Comparison of ENCODE assay signal across 18 mouse cellular contexts in genomic region chr8:124150536-124150935, GRCm38 (mm10).
DNase-seq lines count a peak whose midpoint lies in the region; ATAC-seq and TF ChIP-seq lines count a peak whose summit lies in the region.
"Had no signal": no experiment of that assay in that cellular context is flagged by ENCODE, and none has a peak within 500 bp of the region (broad histone marks: within the 10 kb centered on the region; RNA-seq: fewer than 3 reads in every experiment).

No protein-coding gene starts in this region.

- H3K4me3 ChIP-seq in heart, embryonic 12.5 days = no peak overlapping the region
- no peak overlapping the region for H3K4me3 ChIP-seq in lung, postnatal 0 days (ENCODE audit: low read depth, low read length)
- no peak overlapping the region for H3K4me3 ChIP-seq in bone marrow, adult 2 months (replicated peaks; ENCODE audit: control insufficient read depth, low read depth, low read length)
- H3K4me3 ChIP-seq: embryonic facial prominence, embryonic 12.5 days; forebrain, embryonic 12.5 days; limb, embryonic 12.5 days; lung, embryonic 15.5 days; midbrain, embryonic 13.5 days had no signal

- H3K4me1 ChIP-seq in heart, embryonic 12.5 days (replicated peaks) = peaks cover 18% of the 10 kb centered on the region; the same call in 1 of the 2 replicates
- H3K4me1 ChIP-seq in lung, postnatal 0 days (ENCODE audit: insufficient read depth, low read depth, low read length) = no peaks in the 10 kb centered on the region
- H3K4me1 ChIP-seq in bone marrow, adult 2 months (ENCODE audit: control insufficient read depth, insufficient read depth, low read length) = no peaks in the 10 kb centered on the region
- H3K4me1 ChIP-seq: embryonic facial prominence, embryonic 12.5 days; forebrain, embryonic 12.5 days; limb, embryonic 12.5 days; midbrain, embryonic 13.5 days had no signal

- WGBS in heart, embryonic 12.5 days = 71% methylated on average over 5 of the region's 5 CpGs
- WGBS in lung, postnatal 0 days = 74% methylated on average over 5 of the region's 5 CpGs
- 73% methylated on average over 5 of the region's 5 CpGs for WGBS in bone marrow, adult 2 months

- no peak overlapping the region for H3K4me2 ChIP-seq in heart, embryonic 12.5 days
- no peak overlapping the region for H3K4me2 ChIP-seq in lung, postnatal 0 days (replicated peaks; ENCODE audit: low read depth, low read length)
- H3K4me2 ChIP-seq: embryonic facial prominence, embryonic 12.5 days; forebrain, embryonic 12.5 days; limb, embryonic 12.5 days; lung, embryonic 15.5 days; midbrain, embryonic 13.5 days had no signal

- H3K9ac ChIP-seq in heart, embryonic 12.5 days = no peak overlapping the region
- H3K9ac ChIP-seq in lung, postnatal 0 days (replicated peaks; ENCODE audit: low read depth) = no peak overlapping the region
- H3K9ac ChIP-seq: embryonic facial prominence, embryonic 12.5 days; forebrain, embryonic 12.5 days; limb, embryonic 12.5 days; lung, embryonic 15.5 days; midbrain, embryonic 13.5 days had no signal

- ATAC-seq in heart, embryonic 12.5 days (ENCODE audit: insufficient number of reproducible peaks, low FRiP score) = no peak
- no peak for ATAC-seq in lung, postnatal 0 days
- no peak for ATAC-seq in megakaryocyte, adult 5-6 weeks (ENCODE audit: poor library complexity, severe bottlenecking)
- ATAC-seq: hindbrain, postnatal 0 days; midbrain, embryonic 13.5 days had no signal

- TF ChIP-seq EP300 in lung, postnatal 0 days (IDR thresholded peaks at IDR 0.05) = no peak

- no peaks in the 10 kb centered on the region for H3K27me3 ChIP-seq in heart, embryonic 12.5 days (replicated peaks)
- no peaks in the 10 kb centered on the region for H3K27me3 ChIP-seq in lung, postnatal 0 days (replicated peaks; ENCODE audit: insufficient read depth, low read length)
- H3K27me3 ChIP-seq: embryonic facial prominence, embryonic 12.5 days; limb, embryonic 12.5 days; lung, embryonic 15.5 days; midbrain, embryonic 13.5 days had no signal

- no peaks in the 10 kb centered on the region for H3K36me3 ChIP-seq in heart, embryonic 12.5 days
- H3K36me3 ChIP-seq in lung, postnatal 0 days (ENCODE audit: insufficient read depth, low read length) = no peaks in the 10 kb centered on the region
- H3K36me3 ChIP-seq: embryonic facial prominence, embryonic 12.5 days; forebrain, embryonic 12.5 days; limb, embryonic 12.5 days; lung, embryonic 15.5 days; midbrain, embryonic 13.5 days had no signal

- DNase-seq in heart, adult 11 months = peak; percentile 74
- DNase-seq in lung, postnatal 0 days (ENCODE audit: low spot score) = peak; percentile 14
- DNase-seq in lung, postnatal 36 days = no peak
- DNase-seq in thymus, postnatal 25 days = peak; percentile 22
- no peak for DNase-seq in yolk sac, embryonic 10.5 days (ENCODE audit: low spot score)
- DNase-seq: adrenal gland, adult 8-10 months; B cell, adult 2 months; cerebellum, postnatal 10 days; kidney, postnatal 10 days had no signal

- no peak for TF ChIP-seq POLR2A in bone marrow, adult 2 months (IDR thresholded peaks at IDR 0.05; ENCODE audit: borderline replicate concordance, control insufficient read depth, low read depth, low read length)

- peak; percentile 42 for TF ChIP-seq CTCF in lung, postnatal 0 days (IDR thresholded peaks at IDR 0.05)
- TF ChIP-seq CTCF in bone marrow, adult 2 months (IDR thresholded peaks at IDR 0.05; ENCODE audit: control insufficient read depth, insufficient read depth, low read length) = 0 out of 2 replicates have a peak, but pooled peaks have one; percentile 19

- H3K9me3 ChIP-seq in heart, embryonic 12.5 days (replicated peaks) = peaks cover 5% of the 10 kb centered on the region; the same call in 1 of the 2 replicates
- H3K9me3 ChIP-seq in lung, postnatal 0 days (ENCODE audit: low read length) = no peaks in the 10 kb centered on the region
- H3K9me3 ChIP-seq: embryonic facial prominence, embryonic 12.5 days; limb, embryonic 12.5 days; lung, embryonic 15.5 days had no signal

- H3K27ac ChIP-seq in heart, embryonic 12.5 days (ENCODE audit: poor library complexity, severe bottlenecking) = no peak overlapping the region
- H3K27ac ChIP-seq in lung, postnatal 0 days (ENCODE audit: low read length) = no peak overlapping the region
- H3K27ac ChIP-seq in bone marrow, adult 2 months (ENCODE audit: control insufficient read depth, insufficient read depth, low read depth, low read length, poor library complexity) = no peak overlapping the region
- H3K27ac ChIP-seq: embryonic facial prominence, embryonic 12.5 days; forebrain, embryonic 12.5 days; hindbrain, postnatal 0 days; limb, embryonic 12.5 days; lung, embryonic 15.5 days; midbrain, embryonic 13.5 days had no signal

Comparison
In these comparisons a context has a peak if more than half of its experiments do, and no peak if none do; other contexts are left out.
1. DNase-seq: peak in heart, adult 11 months (single experiment), lung, postnatal 0 days (single experiment) and thymus, postnatal 25 days (single experiment); none in lung, postnatal 36 days (single experiment) and yolk sac, embryonic 10.5 days (single experiment).